Mouse (Mus musculus): ENCODE measurements around the gene Hmgb4. TPM values are rescaled to one million over a fixed set of nuclear protein-coding genes. Genes with fewer than 3 reads are reported as not detected.

Hmgb4 gene
- total RNA-seq, 2 experiments from 2014 or later: 0.51 TPM; not detected in 1

- DNase-seq (ENCODE audit: low spot score in 2 of 2): peak; percentile 47 to 60
- intact Hi-C loops (cut with DNase I): no loop called here
Observed at GRCm38 (mm10) chr4:128233458-128233857, 27.3 kb downstream of the Hmgb4 start.

- intact Hi-C loops (cut with DNase I): no loop called here
- no peak for DNase-seq (ENCODE audit: low spot score in 2 of 2)
Observed at GRCm38 (mm10) chr4:128227377-128228316, 33.1 kb downstream of the Hmgb4 start.

- intact Hi-C loops (cut with DNase I): no loop called here
- DNase-seq (ENCODE audit: low spot score in 2 of 2): no peak
Observed at GRCm38 (mm10) chr4:128224453-128224852, 36.3 kb downstream of the Hmgb4 start.

- peak in 1 of 2 experiments; percentile 26 for DNase-seq (ENCODE audit: low spot score in 2 of 2)
- intact Hi-C loops (cut with DNase I): no loop called here
Observed at GRCm38 (mm10) chr4:128217991-128218595, 42.7 kb downstream of the Hmgb4 start.
